Mouse (Mus musculus): ENCODE measurements at regions not wholly inside any gene's neighbourhood (a gene's known extent, or its start where the extent isn't known, plus 50 kb on each side); places are given as distances from the start of the nearest gene placed in this dataset.

- in situ Hi-C loops (cut with MboI, MseI), result loop anchor here (25.0 kb wide), 1 partner anchor 951 kb away; no protein-coding TSS in a partner anchor
Observed at GRCm38 (mm10) chr3:101163160-101163990, 53.3 kb upstream of the Ptgfrn start.

GRCm38 (mm10) chr3:101162536-101163159 is 52.6 kb upstream of the Ptgfrn start:
- in situ Hi-C loops (cut with MboI, MseI), result loop anchor here (25.0 kb wide), 1 partner anchor 950 kb away; no protein-coding TSS in a partner anchor

GRCm38 (mm10) chr3:101161941-101162531 is 52.0 kb upstream of the Ptgfrn start:
- in situ Hi-C loops (cut with MboI, MseI), result loop anchor here (25.0 kb wide), 1 partner anchor 950 kb away; no protein-coding TSS in a partner anchor

- in situ Hi-C loops (cut with MboI, MseI), result loop anchor here (25.0 kb wide), 1 partner anchor 949 kb away; no protein-coding TSS in a partner anchor
Observed at GRCm38 (mm10) chr3:101161421-101161940, 51.4 kb upstream of the Ptgfrn start.

Data from T-helper 1 cell (primary cell).